Mouse (Mus musculus) erythroid progenitor cell, adult 5-6 weeks (primary cell): Measurements from ENCODE around the gene Insl5. TPM values are rescaled to one million over a fixed set of nuclear protein-coding genes. Genes with fewer than 3 reads are reported as not detected.

Experiments
- ATAC-seq: replicated peaks from 2 replicates; pipeline ENCODE4 v1.8.0; 2016; ENCODE audit warnings: moderate number of reproducible peaks, mild to moderate bottlenecking, moderate TSS enrichment, inconsistent platforms; ENCODE audit not compliant: poor library complexity, low FRiP score, severe bottlenecking
- total RNA-seq, 2 experiments: library from RNA; stranded (forward) in 1 of 2; stranded (reverse) in 1 of 2; fragments of 150-400 nt in 1 of 2; fragments of 186-747, 209-891 nt in 1 of 2; gene quantifications; 2 replicates each; pipeline versions ENCODE4 v1.2.3 to v1.2.4; 2015 to 2017; ENCODE audit warnings: low replicate concordance in 2 of 2

The Insl5 gene
- total RNA-seq, 2 experiments from 2014 or later: not detected

DNA sequence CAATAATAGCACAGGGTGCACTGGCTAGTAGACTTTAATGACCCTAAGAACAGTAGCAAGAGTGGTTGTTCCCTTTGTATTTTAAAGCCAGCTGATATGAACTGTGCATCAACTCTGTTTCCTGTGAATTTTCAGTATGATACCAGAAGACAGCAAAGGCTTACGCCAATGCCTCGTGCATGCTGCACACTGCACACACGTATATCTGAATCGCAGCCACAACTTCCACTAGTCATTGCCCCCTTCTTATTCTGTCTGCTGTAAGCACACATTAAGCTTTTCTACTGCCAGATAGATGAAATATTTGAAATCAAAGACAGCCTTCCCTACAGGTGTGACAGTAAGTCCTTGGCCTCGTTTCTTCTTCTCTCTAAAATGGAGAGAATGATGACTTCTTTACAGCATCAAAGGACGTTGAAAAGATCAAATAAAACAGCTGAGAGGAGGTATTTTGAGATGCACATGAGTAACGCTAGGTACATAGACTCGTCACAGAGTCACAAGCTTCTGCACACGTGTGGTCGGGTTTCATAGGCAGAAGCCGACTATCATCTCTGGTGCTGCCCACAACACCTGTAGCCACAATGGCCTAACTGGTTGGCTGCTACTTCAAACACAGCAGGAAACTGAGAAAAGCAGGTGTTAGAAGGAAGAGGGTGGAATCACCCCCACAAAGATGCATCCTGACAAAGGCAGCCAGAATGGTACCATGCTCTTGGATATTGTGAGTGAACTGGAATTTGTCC, 35.9 kb downstream of the Insl5 start:
- ATAC-seq: no peak

- no peak for ATAC-seq
Measured at GRCm38 (mm10) chr4:102990016-102990415, 36.6 kb downstream of the Insl5 start.

DNA sequence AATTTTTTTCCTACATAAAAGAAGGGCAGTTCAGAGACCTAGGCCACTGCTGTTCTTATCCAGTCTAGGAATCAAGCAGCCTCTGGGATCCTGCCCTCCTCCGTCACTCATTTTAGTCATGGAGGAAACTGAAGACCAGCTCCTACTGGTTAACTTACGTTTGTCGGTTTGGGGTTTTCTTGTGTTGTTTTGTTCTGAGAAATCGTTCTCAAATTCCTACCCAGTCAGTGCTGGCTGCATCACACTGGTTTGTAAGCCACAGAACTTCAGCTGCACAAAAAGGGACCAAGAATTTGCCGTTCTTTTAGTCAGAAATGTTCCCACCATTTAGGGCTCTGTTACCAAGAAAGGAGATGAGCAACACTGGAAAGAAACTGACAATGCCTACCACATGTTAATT, 37.3 kb downstream of the Insl5 start:
- no peak for ATAC-seq

- no peak for ATAC-seq
Measured at GRCm38 (mm10) chr4:102988526-102988925, 38.1 kb downstream of the Insl5 start.

DNA sequence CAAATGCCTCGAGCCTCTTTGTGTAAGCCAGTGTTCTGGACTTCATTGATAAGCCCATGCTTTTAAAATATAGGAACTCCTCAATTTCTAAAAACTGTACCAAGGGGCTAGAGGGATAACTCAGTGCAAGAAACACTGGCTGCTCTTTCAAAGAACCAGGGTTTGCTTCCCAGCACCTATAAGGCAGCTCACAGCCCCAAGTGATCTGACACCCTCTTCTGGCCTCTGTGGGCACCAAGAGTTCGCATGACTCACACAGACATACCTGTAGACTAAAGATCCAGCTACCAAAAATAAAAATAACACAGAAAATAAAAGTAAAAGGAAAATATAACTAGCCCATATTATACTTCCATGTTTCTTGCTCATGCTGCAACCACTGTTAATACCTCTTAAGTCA, 38.9 kb downstream of the Insl5 start:
- ATAC-seq: no peak

- no peak for ATAC-seq
Measured at GRCm38 (mm10) chr4:102987325-102987724, 39.3 kb downstream of the Insl5 start.

- ATAC-seq: peak; percentile 79
Measured at GRCm38 (mm10) chr4:102986917-102987316, 39.7 kb downstream of the Insl5 start.

GRCm38 (mm10) chr4:102986173-102986572, 40.5 kb downstream of the Insl5 start:
- ATAC-seq: no peak

- ATAC-seq: no peak
Measured at GRCm38 (mm10) chr4:102981709-102982108, 44.9 kb downstream of the Insl5 start.

- no peak for ATAC-seq
Measured at GRCm38 (mm10) chr4:102979385-102979784, 47.3 kb downstream of the Insl5 start.

DNA sequence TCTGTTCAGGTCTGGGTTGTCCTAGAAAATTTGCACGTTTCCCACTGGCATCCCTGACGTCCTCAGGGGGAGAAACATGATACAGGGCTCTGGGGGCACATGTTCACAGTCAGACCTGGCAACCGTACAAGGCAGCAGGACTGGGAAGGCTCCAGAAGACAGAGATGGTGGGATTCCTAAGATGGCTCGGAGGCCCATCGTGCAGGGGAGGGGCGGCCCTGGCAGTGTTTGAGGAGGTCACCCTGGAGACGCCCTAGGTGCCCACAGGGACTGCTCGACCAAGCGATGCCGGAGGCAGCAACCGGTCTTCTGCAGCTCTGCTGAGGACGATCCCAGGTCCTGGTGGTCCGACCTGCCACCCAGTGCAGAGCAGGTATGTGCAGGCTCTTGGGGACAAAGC, 48.2 kb downstream of the Insl5 start, which contains the start of gene Tctex1d1:
TSS of gene Tctex1d1 (plus strand) at position 167 of the 400 bp plus-strand sequence.
- ATAC-seq: no peak

GRCm38 (mm10) chr4:102977778-102978321, 48.8 kb downstream of the Insl5 start:
- no peak for ATAC-seq

DNA sequence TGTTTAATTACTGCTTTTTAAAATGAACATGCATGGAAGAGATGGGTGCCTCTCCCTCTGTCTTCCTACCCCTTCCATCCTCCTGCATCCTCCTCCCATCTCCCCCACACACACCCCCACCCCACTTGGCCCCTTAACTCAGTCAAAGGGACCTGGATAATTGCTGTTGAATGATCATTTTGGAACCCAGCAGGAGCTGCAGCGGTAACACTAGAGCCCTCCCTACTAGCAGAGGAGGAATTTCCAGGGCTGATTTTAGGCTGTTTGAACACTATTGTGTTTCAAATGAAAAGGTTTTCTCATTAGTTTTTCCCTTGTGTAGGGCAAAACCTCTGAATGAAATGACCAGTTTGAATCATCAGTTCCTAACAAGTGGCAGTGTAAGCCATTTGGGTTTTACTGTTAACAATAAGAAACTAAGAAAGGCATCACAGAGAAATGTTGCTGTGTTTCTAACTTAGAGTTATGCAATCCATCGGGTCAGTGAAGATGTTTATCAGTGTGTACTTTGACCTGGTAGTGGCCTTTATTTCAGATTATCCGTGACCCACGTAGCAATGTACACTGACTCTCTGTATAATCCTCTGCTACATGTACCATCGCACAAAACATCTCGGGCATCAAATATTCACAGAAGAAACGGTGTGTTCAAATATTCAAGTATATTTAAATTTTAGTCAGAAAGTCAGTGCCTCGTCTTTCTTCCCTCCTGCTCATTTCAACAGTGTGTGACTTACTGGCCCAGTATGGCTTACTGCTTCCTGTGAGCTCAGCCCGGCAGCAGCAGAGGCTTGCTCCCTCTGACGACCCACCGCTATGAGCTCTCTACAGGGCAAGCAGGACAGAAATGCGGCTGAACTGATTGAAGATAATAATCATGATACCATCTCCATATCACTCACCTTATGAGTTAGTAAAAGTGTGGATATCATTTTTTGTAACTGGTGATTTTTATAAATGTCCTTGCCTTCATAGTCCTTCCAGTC, 50.1 kb downstream of the Insl5 start:
- no peak for ATAC-seq

GRCm38 (mm10) chr4:102974172-102974571, 52.5 kb downstream of the Insl5 start:
- no peak for ATAC-seq

- no peak for ATAC-seq
Measured at GRCm38 (mm10) chr4:102972071-102972470, 54.6 kb downstream of the Insl5 start.

- ATAC-seq: no peak
Measured at GRCm38 (mm10) chr4:102971159-102971558, 55.5 kb downstream of the Insl5 start.

DNA sequence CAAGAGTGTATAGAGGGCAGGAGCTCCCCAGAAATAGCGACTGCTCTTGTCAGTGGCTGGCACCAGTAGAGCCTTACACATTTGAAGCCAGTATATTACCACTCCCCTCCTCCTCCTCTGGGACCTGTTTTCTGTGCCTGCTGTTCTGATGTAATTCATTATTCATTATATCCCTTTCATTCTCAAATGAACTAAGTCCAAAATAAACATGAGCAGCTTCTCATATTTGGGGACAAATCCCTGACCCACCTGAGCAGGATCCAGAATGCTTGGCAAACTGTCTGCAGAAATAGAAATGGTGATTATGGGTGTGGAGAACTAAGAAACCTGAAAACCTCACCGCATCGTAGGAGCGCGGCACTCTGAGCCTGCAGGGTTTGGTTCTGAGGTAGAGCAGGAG, 57.0 kb downstream of the Insl5 start:
- no peak for ATAC-seq
